Mouse (Mus musculus): ENCODE data around the gene Taar4. TPM values are rescaled to one million over a fixed set of nuclear protein-coding genes. Genes with fewer than 3 reads are reported as not detected.

The Taar4 gene
- polyA plus RNA-seq (2016; fragmentation: Nextera tagmentation; extraction: Ambion mirVana): not detected in 2 replicates

DNA sequence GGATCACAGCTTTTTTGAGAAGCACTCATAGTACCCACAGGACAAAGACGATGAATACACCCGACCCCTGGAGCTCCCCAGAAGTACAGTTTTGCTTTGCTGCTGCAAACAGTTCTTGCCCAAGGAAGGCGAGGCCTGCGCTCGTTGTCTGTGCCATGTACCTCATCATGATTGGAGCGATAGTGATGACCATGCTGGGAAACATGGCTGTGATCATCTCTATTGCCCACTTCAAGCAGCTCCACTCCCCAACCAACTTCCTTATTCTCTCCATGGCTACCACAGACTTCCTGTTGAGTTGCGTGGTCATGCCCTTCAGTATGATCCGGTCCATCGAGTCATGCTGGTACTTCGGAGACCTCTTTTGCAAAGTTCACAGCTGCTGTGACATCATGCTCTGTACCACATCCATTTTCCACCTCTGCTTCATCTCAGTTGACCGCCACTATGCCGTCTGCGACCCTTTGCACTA lies at the start of gene Taar4:
Taar4 (plus strand) TSS at position 51 of the 472 bp plus-strand sequence.
- no peak for ATAC-seq (ENCODE audit: low FRiP score)
- 94% methylated on average over 13 of the region's 13 CpGs for WGBS
- Histone ChIP-seq H3K9ac (no peak within 1 kb of the TSS), H3K36me3 (replicated peaks) (no peaks in the 10 kb centered on the region), H3K27me3 (no peaks in the 10 kb centered on the region), H3K9me3 (no peaks in the 10 kb centered on the region), H3K27ac (no peak within 1 kb of the TSS), H3K4me3 (replicated peaks) (no peak within 1 kb of the TSS), H3K4me2 (no peak within 1 kb of the TSS), H3K4me1 (no peaks in the 10 kb centered on the region)

DNA sequence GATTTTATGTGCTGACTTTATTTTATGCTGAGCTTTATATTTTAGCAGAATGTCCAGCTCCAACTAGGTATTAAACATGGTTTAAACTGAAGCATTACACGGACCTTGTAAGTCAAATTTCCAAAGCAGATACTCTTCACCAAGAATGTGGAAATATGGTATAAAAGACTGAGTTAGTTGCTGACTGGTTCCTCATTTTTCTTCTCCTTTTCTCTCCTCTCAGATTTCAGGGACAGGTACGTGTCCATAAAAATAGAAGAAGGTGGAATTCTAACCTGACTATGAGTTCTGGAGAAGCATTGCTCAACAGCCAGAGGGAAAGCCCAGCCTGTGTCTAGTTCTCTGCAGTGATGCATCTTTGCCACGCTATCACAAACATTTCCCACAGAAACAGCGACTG lies 40.2 kb upstream of the Taar4 start, which contains the start of gene Taar1:
Taar1 (plus strand) TSS at position 301 of the 400 bp plus-strand sequence.
- Histone ChIP-seq H3K27me3 (no peaks in the 10 kb centered on the region), H3K9ac (no peak within 1 kb of the TSS), H3K4me2 (no peak within 1 kb of the TSS), H3K27ac (no peak within 1 kb of the TSS), H3K4me3 (replicated peaks) (no peak within 1 kb of the TSS), H3K36me3 (replicated peaks) (no peaks in the 10 kb centered on the region), H3K4me1 (no peaks in the 10 kb centered on the region), H3K9me3 (no peaks in the 10 kb centered on the region)
- no peak for ATAC-seq (ENCODE audit: low FRiP score)
- WGBS: 93% methylated on average over 4 of the region's 4 CpGs

DNA sequence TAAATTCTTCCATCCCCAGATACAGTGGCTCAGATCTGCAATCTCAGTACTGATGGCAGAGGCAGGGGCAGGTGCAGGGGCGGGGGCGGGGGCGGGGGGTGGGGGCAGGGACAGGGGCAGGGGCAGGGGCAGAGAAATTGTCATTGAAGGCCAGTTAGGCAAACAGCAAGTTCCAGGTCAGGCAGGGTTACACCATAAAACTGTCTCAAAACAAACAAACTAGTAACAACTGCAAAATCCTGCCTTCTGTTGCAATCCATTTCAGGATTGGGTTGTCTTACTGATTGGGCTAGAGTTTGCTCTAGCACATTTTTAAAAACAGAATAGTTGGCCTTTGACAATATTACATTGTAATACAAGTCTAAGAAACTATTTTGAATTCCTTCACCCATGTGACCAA lies 37.8 kb upstream of the Taar4 start:
- no peaks in the 10 kb centered on the region for H3K36me3 ChIP-seq (replicated peaks)
- no peak overlapping the region for H3K27ac ChIP-seq
- WGBS: 81% methylated on average over 3 of the region's 3 CpGs
- no peak for ATAC-seq (ENCODE audit: low FRiP score)
- no peak overlapping the region for H3K9ac ChIP-seq
- H3K4me1 ChIP-seq: no peaks in the 10 kb centered on the region
- H3K4me3 ChIP-seq (replicated peaks): no peak overlapping the region
- no peak overlapping the region for H3K4me2 ChIP-seq
- no peaks in the 10 kb centered on the region for H3K27me3 ChIP-seq
- H3K9me3 ChIP-seq: no peaks in the 10 kb centered on the region

DNA sequence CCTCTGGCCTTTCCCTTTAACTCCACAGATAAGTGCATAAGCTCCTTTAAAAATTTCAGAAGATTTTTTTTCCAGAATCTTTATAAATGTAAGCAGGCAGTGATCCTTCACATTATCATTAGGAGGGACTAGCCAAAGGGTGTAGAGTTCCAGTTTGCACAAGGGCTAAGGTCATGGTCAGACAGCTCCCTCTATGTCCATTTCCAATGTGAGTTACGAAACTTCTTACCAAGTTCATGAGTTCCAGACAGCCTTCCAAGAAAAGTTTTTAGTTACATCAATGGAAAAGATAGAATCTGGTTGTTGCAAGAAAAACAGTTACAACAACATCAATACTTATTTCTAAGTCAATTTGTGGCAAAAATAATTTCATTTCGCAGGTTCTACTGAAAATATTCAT lies 36.4 kb upstream of the Taar4 start:
- Histone ChIP-seq H3K9ac (no peak overlapping the region), H3K27ac (no peak overlapping the region), H3K27me3 (no peaks in the 10 kb centered on the region), H3K4me1 (no peaks in the 10 kb centered on the region), H3K9me3 (no peaks in the 10 kb centered on the region), H3K36me3 (replicated peaks) (no peaks in the 10 kb centered on the region), H3K4me3 (replicated peaks) (no peak overlapping the region), H3K4me2 (no peak overlapping the region)
- no peak for ATAC-seq (ENCODE audit: low FRiP score)
- WGBS: 79% methylated on average over 2 of the region's 2 CpGs

DNA sequence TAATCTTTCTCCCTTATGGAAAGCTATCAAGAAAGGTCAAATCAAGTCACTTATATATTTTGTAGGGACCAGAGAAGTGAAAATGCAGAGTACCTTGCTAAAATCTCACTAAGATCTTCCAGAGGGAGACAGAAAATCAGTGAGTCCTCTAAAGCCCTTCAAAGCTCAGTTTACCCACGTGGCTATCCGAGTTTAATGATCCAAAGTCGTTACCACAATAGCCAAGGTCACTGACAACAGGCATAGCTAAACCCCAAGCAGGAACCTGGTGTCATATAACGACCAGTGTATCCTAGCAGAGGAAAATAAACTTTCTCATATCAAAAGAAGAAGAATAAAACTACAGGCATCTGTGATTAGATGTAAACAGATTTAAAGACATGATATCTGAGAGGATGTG lies 22.7 kb upstream of the Taar4 start:
- no peak for ATAC-seq (ENCODE audit: low FRiP score)
- WGBS: 41% methylated on average over 4 of the region's 4 CpGs
- no peaks in the 10 kb centered on the region for H3K9me3 ChIP-seq
- H3K27ac ChIP-seq: no peak overlapping the region
- H3K27me3 ChIP-seq: no peaks in the 10 kb centered on the region
- H3K9ac ChIP-seq: no peak overlapping the region
- H3K4me3 ChIP-seq (replicated peaks): no peak overlapping the region
- no peaks in the 10 kb centered on the region for H3K36me3 ChIP-seq (replicated peaks)
- H3K4me2 ChIP-seq: no peak overlapping the region
- 0 out of 2 replicates have a peak, but pooled peaks cover 3% of the 10 kb centered on the region for H3K4me1 ChIP-seq

DNA sequence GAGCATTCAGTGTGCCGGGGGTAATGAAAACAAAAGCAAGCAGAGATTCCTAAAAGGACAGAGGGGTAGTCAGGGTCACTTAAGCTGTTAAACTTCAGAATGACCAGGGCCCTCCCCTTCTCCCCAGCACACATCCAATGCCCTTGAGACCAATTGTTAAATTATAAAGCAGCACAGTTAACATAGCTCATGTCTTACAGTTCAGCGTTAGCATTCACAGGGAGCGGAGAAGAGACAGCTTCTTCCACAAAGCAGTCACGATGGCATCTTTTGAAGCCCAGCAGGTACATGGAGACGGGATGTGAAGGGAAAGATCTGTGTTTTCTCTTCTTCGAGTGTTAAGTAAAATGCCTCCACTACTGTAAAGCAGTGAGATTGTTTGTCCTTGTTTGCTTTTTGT lies 22.0 kb upstream of the Taar4 start, which contains the start of gene Taar2:
Taar2 (plus strand) TSS at position 261 of the 400 bp plus-strand sequence.
- Histone ChIP-seq H3K4me3 (replicated peaks) (no peak within 1 kb of the TSS), H3K27ac (no peak within 1 kb of the TSS), H3K4me1 (0 out of 2 replicates have a peak, but pooled peaks cover 3% of the 10 kb centered on the region), H3K9me3 (no peaks in the 10 kb centered on the region), H3K9ac (no peak within 1 kb of the TSS), H3K4me2 (no peak within 1 kb of the TSS), H3K27me3 (no peaks in the 10 kb centered on the region), H3K36me3 (replicated peaks) (no peaks in the 10 kb centered on the region)
- ATAC-seq (ENCODE audit: low FRiP score): no peak
- WGBS: 58% methylated on average over 6 of the region's 6 CpGs

DNA sequence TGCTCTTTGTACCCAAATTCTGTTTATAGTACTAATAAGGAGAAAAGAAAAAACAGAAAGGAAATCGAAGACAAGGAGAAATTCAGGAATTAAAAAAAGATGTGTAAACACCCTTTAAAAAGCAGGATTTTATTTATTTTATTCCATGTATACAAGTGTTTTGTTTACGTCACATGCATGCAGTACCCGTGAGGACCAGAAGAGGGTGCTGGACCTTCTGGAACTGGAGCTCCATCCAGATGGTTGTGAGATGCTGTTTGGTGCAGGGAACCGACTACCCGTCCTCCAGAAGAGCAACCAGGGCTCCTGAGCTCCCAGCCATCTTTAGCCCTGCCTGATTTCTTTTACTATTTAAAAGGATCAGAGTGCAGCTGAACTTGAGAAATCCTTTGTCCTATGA lies 17.8 kb upstream of the Taar4 start:
- no peaks in the 10 kb centered on the region for H3K36me3 ChIP-seq (replicated peaks)
- H3K27me3 ChIP-seq: no peaks in the 10 kb centered on the region
- ATAC-seq (ENCODE audit: low FRiP score): no peak
- no peaks in the 10 kb centered on the region for H3K9me3 ChIP-seq
- 81% methylated on average over 5 of the region's 5 CpGs for WGBS
- H3K4me1 ChIP-seq: 0 out of 2 replicates have a peak, but pooled peaks cover 3% of the 10 kb centered on the region
- no peak overlapping the region for H3K4me2 ChIP-seq
- H3K9ac ChIP-seq: no peak overlapping the region
- no peak overlapping the region for H3K27ac ChIP-seq
- H3K4me3 ChIP-seq (replicated peaks): no peak overlapping the region

DNA sequence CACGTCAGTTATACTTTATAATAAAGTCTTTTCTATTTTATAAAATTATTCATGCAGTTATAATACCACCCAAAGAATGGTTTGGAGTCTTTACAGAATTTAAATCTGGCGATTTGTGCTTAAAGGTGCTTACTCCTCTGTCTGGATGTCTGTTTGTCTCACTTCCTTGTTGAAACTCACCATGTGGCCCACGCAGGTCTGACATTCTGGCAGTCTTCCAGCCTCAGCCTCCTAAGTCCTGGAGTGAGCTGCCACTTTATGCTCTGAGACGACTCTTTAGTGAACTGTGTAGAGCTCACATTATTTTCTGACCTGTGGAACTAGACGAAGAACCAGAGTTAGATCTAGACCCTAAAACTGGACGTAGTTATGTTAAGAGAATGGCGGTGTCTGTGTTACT lies 12.3 kb upstream of the Taar4 start:
- H3K36me3 ChIP-seq (replicated peaks): no peaks in the 10 kb centered on the region
- no peak overlapping the region for H3K4me2 ChIP-seq
- WGBS: 65% methylated on average over 7 of the region's 7 CpGs
- no peaks in the 10 kb centered on the region for H3K27me3 ChIP-seq
- no peak for ATAC-seq (ENCODE audit: low FRiP score)
- no peak overlapping the region for H3K4me3 ChIP-seq (replicated peaks)
- no peak overlapping the region for H3K27ac ChIP-seq
- no peak overlapping the region for H3K9ac ChIP-seq
- H3K4me1 ChIP-seq: no peaks in the 10 kb centered on the region
- no peaks in the 10 kb centered on the region for H3K9me3 ChIP-seq

DNA sequence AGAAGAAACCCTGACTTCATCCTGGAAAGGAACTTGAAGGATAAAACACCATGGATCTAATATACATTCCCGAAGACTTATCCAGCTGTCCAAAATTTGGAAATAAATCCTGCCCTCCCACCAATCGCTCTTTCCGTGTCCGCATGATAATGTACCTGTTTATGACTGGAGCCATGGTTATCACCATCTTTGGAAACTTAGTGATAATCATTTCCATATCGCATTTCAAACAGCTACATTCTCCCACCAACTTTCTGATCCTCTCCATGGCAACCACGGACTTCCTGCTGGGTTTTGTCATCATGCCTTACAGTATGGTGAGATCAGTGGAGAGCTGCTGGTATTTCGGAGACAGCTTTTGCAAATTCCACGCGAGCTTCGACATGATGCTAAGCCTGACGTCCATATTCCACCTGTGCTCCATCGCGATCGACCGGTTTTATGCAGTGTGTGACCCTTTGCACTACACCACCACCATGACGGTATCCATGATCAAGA lies 10.7 kb upstream of the Taar4 start, which contains the start of gene Taar3:
Taar3 (plus strand) TSS at position 51 of the 498 bp plus-strand sequence.
- no peak within 1 kb of the TSS for H3K27ac ChIP-seq
- ATAC-seq (ENCODE audit: low FRiP score): no peak
- H3K27me3 ChIP-seq: no peaks in the 10 kb centered on the region
- H3K9ac ChIP-seq: no peak within 1 kb of the TSS
- H3K4me3 ChIP-seq (replicated peaks): no peak within 1 kb of the TSS
- H3K9me3 ChIP-seq: no peaks in the 10 kb centered on the region
- H3K4me2 ChIP-seq: no peak within 1 kb of the TSS
- H3K4me1 ChIP-seq: no peaks in the 10 kb centered on the region
- 91% methylated on average over 16 of the region's 16 CpGs for WGBS
- H3K36me3 ChIP-seq (replicated peaks): no peaks in the 10 kb centered on the region

DNA sequence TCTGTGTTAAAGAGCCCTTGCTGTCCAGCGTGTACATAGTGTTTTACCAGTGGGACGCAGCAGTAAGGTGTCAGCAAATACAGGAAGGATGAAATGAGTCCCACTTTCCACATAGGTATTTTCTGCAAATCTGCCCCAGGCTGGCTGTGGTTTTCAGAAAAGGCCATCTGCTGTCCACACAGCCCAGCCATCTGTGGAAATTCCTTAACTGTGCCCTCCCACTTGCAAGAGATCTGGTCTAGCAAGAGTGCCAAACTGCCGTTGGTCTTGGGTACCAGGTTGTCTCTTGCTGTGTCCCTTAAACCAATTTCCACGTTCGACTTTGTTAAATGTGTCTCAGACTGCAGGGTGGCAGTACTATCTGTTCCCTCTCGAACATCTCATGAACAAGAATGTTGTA lies 8.6 kb upstream of the Taar4 start:
- Histone ChIP-seq H3K4me2 (no peak overlapping the region), H3K4me3 (replicated peaks) (no peak overlapping the region), H3K4me1 (no peaks in the 10 kb centered on the region), H3K27me3 (no peaks in the 10 kb centered on the region), H3K9me3 (no peaks in the 10 kb centered on the region), H3K27ac (no peak overlapping the region), H3K36me3 (replicated peaks) (no peaks in the 10 kb centered on the region), H3K9ac (no peak overlapping the region)
- WGBS: 89% methylated on average over 6 of the region's 6 CpGs
- ATAC-seq (ENCODE audit: low FRiP score): no peak

DNA sequence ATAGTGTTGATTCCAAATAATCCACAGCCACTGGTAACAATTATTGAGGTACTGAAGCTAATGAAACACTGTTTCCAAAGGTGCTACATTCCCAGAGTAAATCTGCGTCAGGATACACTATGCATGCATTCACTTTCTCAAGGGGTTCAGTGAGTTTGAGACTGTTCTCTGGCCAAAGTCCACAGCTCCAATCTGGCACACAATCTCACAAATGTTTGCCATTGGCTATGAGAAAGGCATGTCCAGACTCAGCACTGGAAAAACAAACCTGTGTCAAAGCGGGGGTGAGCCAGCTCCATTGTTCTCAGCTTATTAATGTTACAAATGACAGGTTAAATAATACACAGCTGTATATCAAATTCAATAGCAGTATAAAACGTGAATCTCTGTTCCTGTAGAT lies 1.2 kb upstream of the Taar4 start:
- no peak overlapping the region for H3K27ac ChIP-seq
- no peak overlapping the region for H3K9ac ChIP-seq
- no peaks in the 10 kb centered on the region for H3K9me3 ChIP-seq
- no peaks in the 10 kb centered on the region for H3K4me1 ChIP-seq
- H3K36me3 ChIP-seq (replicated peaks): no peaks in the 10 kb centered on the region
- no peak overlapping the region for H3K4me2 ChIP-seq
- no peak for ATAC-seq (ENCODE audit: low FRiP score)
- no peak overlapping the region for H3K4me3 ChIP-seq (replicated peaks)
- H3K27me3 ChIP-seq: no peaks in the 10 kb centered on the region
- 73% methylated on average over 3 of the region's 3 CpGs for WGBS

DNA sequence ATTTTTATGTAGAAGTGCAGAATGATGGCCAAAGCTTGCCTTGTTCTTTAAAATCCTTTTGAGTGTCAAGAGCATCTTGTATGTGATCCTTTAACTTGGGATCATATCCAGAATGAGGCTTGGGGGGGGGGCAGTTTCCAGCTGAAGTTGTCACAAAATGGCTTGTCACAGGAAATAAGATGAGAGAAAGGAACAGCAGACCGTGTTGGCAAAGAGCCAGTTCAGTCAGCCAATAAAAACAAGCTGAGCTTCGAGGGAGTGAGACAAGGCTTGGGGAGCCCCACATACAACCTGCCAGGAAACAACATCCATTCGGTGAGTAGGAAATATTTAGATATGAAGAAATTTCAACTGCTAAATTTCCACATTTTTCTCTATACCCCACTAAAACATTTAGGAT lies 3.1 kb downstream of the Taar4 start:
- H3K9ac ChIP-seq: no peak overlapping the region
- no peak for ATAC-seq (ENCODE audit: low FRiP score)
- no peaks in the 10 kb centered on the region for H3K36me3 ChIP-seq (replicated peaks)
- no peaks in the 10 kb centered on the region for H3K27me3 ChIP-seq
- H3K4me1 ChIP-seq: no peaks in the 10 kb centered on the region
- no peak overlapping the region for H3K4me3 ChIP-seq (replicated peaks)
- no peaks in the 10 kb centered on the region for H3K9me3 ChIP-seq
- H3K4me2 ChIP-seq: no peak overlapping the region
- 62% methylated on average over 3 of the region's 3 CpGs for WGBS
- no peak overlapping the region for H3K27ac ChIP-seq

DNA sequence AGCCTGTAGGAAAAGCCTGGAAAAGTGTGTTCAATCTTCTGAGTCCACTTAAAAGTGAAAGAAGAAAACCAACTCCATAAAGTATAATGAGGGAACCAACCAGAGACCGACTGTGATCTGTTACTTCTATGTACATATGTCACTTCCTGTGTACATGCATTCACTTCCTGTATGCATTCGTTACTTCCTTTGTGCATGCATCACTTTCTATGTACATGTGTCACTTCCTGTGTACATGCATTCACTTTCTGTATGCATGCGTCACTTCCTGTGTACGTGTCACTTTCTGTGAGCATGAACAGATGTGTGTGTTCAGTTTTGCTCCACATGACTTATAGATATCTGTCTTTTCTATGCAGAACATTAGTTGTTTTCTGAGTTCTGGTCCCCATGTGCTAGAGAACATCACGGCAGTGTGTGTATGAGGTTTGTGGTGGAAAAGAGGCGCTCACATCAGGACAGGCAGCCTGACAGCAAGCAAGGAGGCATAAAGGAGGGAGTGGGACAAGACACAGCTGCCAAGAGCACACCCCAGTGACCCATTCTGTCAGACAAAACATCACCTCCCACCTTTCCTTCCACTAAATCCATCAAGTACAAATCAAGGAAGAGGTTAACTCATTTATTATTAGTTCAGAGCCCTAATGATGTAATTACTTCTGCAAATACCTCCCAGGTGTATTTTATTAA lies 4.8 kb downstream of the Taar4 start:
- 91% methylated on average over 6 of the region's 6 CpGs for WGBS
- Histone ChIP-seq H3K4me2 (no peak overlapping the region), H3K9ac (no peak overlapping the region), H3K27me3 (no peaks in the 10 kb centered on the region), H3K36me3 (replicated peaks) (no peaks in the 10 kb centered on the region), H3K27ac (no peak overlapping the region), H3K9me3 (no peaks in the 10 kb centered on the region), H3K4me1 (no peaks in the 10 kb centered on the region), H3K4me3 (replicated peaks) (no peak overlapping the region)
- no peak for ATAC-seq (ENCODE audit: low FRiP score)

Measured in forebrain, embryonic 12.5 days (tissue).